Mouse (Mus musculus) frontal cortex, adult (tissue): Measurements from ENCODE around the gene Sugp1.
A peak's percentile ranks its signal among the peaks of the same experiment; 100 is the strongest.
"Not testable (repeated sequence)": the region's sequence is repeated elsewhere in the genome, so short reads cannot be mapped to it uniquely, and the experiment has no call there.

ENCODE experiments used
- ATAC-seq: cut with Nextera tagmentation; 2 replicates; pipeline ENCODE4 v1.9.2; 2017; ENCODE audit warnings: mild to moderate bottlenecking, moderate library complexity, mixed read lengths; ENCODE audit not compliant: low TSS enrichment

The Sugp1 gene

GRCm38 (mm10) chr8:70042583-70043455, at the start of gene Sugp1, which contains the start of gene Mau2:
TSS of gene Sugp1 (plus strand) at chr8:70042813.
TSS of gene Mau2 (minus strand) at chr8:70042734.
- ATAC-seq: peak; percentile 96

- ATAC-seq: no peak
Observed at GRCm38 (mm10) chr8:69995422-69995775, 47.2 kb upstream of the Sugp1 start.

DNA sequence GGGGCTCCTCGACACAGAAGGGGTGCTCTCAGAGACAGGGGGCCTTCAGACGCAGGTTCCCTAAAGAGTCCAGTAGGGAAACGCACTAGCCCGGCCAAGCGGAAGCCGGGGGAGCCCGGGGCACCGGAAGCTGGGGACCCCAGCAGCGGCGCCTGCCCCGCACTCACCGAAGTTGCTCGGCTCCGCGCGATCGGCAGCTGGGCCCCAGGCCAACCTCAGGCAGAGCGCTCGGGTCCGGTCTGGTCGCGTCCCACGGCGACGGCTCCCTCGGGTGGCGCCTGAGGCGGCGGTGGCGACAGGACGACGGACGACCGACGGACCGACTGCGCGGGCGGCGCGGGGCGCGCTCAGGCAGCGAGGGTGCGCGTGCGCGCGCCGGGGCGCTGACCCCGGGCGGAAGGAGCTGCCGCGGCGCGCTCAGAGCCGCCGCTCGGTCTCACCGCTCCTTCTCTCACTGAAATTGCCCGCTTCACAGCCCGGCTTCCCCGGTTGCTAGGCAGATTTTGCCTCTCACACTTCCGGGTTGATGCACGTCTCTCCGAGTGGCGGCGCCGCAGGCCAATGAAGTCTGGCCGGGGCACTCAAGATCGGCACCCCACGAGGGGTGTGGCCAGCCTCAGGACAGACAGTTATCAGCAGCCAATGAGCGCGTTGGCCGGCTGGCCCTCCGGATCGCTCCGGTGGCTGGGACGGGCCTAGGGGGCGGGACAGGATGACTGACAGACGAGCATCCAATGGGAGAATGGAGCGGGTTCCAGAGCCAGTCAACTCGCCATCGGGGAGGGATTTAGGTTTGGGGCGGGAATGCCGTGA, 46.6 kb upstream of the Sugp1 start, which contains the start of gene Gatad2a:
TSS of gene Gatad2a (minus strand) at position 609 of the 813 bp plus-strand sequence.
- ATAC-seq: peak; percentile 98

GRCm38 (mm10) chr8:69996589-69997285, 45.9 kb upstream of the Sugp1 start:
- ATAC-seq: no peak

GRCm38 (mm10) chr8:69998706-69999105, 43.9 kb upstream of the Sugp1 start:
- no peak for ATAC-seq

- no peak for ATAC-seq
Observed at GRCm38 (mm10) chr8:69999236-69999635, 43.4 kb upstream of the Sugp1 start.

DNA sequence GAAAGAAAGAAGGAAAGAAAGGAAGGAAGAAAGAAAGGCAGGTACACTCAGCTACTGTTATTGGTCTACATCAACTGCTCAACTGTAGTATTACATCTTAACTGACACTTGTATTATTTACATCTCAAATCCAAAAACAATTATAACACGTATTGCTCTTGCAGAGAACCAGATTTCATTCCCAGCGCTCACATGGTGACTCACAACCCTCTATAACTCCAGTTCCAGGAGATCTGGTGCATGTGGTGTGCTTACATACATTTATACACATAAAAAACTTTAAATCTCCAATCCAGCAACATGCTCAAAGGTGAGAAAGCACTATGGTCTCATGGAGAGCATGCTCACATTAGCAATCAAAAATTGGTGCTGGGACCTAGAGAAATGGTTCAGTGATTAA, 42.4 kb upstream of the Sugp1 start:
- no peak for ATAC-seq

DNA sequence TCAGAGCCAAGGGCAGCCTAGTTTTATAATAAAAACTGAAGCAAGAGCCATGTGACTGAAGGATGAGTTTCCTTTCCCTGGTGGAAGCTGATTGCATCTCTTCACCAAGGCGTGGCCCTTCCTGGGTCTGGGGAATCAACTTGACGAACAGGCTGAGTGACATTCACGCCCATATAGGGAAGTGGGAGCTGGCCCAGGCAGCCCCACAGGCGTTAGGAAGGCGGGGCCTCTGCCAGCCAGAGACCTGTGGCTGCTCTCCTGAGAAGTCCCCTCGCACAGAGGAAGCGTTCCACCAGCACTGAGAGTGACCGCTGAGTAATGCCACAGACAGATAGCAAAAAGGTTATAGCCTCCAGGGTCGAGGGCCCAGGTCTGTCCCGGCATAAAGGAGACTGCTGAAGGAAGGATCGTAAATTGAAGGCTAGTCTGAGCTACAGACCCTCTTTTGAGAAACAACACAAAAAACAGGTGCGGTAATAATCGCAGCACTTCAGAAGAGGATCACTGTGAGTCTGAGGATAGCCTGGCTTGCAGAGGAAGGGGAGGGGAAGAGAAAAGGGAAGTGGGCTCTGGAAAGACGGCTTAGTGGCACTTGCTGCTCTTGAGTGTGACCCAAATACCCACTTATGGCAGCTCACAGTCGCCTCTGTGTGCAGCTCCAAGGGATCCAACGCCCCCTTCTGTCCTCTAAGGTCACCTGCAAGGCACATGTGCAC, 41.3 kb upstream of the Sugp1 start:
- no peak for ATAC-seq

GRCm38 (mm10) chr8:70001892-70002191, 40.8 kb upstream of the Sugp1 start:
- ATAC-seq: not testable (repeated sequence)

GRCm38 (mm10) chr8:70003204-70003657, 39.4 kb upstream of the Sugp1 start:
- no peak for ATAC-seq

DNA sequence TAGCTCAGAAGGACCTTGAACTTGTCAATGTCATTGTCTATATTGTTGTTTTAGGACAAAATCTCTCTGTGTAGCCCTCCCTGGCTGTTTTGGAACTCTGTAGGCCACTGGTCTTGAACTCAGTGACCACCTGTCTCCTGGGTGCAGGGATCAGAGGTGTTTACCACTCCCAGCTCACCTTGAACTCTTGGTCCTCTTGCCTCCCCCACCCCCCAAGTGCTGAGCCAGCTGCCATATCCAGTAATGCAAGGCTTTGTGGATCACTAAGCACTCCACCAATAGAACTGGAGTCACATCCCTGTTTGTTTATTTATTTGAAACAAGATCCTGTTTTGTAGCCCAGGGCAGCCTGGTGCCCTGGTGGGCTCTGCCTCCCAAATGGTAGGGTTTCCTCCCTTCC, 38.3 kb upstream of the Sugp1 start:
- ATAC-seq: no peak

DNA sequence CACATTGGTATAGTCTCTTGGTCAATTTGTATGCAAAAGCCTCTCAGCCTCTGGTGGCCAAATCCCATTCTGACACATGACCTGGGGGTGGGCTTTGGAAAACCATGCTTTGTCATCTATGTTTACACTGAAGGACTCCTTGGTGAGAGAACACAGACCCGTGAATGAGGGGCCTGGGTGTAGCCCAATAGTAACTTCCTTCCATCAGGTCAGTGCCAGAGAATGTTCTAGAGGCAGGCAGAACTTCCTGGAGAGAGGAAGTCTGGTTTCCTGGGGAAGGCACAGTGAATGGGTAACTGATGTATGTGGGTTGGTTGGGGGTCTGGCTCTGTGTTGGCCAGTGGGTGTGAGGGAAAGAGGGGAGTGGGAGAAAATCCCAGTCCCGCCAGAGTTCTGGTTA, 37.4 kb upstream of the Sugp1 start:
- ATAC-seq: no peak

DNA sequence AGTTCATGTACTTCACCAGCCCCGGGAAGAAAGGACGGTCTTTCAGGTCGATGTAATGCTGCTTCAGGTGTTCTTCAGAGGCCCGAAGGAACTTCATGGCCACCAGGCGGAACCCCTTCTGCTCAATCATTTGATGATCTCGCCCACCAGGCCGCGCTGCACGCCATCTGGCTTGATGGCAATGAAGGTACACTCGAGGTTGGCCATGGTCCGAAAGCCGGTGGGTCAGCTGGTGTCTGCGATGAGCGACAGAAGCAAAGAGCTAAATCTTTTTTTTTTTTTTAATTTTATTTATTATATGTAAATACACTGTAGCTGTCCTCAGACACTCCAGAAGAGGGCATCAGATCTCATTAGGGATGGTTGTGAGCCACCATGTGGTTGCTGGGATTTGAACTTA, 31.8 kb upstream of the Sugp1 start:
- not testable (repeated sequence) for ATAC-seq

DNA sequence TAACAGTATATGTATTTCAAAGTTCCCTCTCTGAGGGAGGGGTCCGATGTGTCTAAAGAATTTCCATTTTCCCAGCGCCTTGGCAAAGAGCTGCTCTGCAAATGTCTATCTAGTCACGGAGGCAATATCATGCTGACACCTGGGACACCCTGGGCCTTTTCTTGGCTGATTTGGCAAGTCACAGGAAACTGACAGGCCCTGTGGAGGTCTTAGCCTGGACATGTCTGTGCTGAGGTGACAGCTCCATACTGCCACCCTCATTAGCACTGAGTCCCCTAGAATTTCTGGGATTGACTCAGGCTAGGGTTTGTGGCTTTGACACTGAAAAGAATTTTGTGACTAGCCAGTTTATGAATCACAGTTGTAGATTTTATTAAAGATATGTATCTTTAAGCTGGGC, 30.3 kb upstream of the Sugp1 start:
- ATAC-seq: no peak

- ATAC-seq: no peak
Observed at GRCm38 (mm10) chr8:70012763-70013162, 29.9 kb upstream of the Sugp1 start.

DNA sequence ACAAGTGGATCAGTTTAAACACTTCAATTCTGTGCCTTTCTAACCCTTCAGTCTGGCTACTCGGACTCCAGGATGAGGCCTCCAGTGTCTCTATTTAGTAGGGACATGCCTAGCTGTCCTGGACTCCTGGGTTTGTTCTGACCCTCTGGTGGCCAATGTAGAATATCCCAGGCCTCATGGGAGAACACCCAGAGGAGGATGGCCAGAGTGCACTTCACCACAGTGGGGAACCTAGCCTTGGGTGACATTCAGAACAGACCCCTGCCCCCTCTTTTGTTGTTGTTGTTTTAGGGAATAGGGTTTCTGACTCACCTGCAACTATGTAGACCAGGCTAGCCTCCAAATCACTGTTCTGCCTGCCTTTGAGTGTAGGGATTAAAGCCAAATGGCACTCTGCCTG, 27.6 kb upstream of the Sugp1 start:
- ATAC-seq: peak; percentile 14; the same call in 1 of the 2 replicates

GRCm38 (mm10) chr8:70023596-70023995, 19.0 kb upstream of the Sugp1 start:
- ATAC-seq: peak; percentile 53; the same call in 1 of the 2 replicates

DNA sequence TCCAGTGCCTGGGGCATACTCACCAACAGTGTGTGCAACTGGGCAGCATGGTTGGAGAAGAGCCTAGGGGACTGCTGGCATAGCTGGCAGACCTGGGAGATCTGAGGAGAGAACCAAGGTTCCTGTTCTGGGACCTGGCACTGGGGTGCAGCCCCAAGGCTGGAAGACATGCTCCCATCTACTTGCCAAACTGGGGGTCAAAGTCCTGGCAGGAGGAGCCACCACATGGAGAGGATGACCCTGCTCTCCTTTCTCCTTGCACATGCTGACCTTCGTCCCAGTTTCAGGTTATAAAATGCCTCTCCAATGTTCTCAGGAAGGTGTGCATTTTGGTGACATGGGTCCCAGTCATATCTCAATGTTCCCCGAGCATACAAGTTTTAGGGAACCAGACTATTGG, 16.5 kb upstream of the Sugp1 start:
- no peak for ATAC-seq

- no peak for ATAC-seq
Observed at GRCm38 (mm10) chr8:70030255-70030654, 12.4 kb upstream of the Sugp1 start.

DNA sequence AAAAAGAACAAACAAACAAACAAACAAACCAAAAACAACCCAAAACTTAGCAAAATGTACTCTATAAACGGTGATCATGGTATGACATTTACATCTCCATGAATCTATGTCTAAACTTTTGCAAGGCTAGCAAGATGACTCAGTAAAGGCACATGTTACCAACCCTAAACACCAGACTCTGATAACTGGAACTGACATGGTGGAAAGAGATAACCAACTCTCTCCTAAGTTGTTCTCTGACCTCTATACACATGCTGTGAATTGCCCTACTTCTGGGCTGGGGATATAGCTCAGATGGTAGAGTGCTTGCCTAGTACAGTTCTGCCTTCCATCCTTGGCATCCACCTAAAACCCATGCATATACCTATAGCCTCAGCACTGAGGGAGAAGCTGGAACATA, 4.6 kb upstream of the Sugp1 start:
- ATAC-seq: no peak

DNA sequence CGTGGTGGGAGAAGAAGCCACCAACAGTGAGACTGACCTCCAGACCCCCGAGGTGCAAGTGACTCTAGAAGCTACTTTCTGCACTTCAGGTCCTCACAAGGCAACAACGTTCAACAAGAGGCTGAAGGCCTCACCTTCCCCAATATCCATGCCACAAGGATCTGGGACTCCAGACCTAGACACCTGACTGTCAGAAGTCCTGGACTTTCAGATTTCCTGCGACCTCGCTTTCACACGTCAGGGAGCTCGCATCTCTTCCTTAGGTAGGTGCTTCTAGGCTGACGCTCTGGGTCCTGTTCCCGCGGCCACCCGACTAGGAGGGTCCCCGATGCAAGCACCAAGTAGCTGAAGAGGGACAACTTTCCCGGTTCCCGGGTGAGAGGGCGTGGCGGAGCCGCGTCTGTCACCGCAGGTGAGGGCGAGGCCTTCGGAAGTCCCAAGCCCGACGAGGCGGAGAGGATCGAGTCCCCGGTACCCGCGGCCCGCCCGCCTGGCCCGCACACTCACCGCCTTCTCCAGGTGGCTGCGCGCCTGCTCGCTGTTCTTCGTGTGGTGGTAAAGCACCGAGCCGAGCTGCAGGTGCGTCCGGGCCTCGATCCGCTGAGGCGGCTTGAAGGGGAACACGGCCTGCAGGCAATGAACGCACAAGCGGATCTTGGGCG, 597 bp upstream of the Sugp1 start:
- ATAC-seq: peak; percentile 35
